Comparison of ENCODE assay signal across 24 mouse cellular contexts in genomic region chr11:75203926-75204325, GRCm38 (mm10). TPM values are rescaled to one million over a fixed set of nuclear protein-coding genes. Genes with fewer than 3 reads are reported as not detected.
DNase-seq lines count a peak whose midpoint lies in the region; ATAC-seq and TF ChIP-seq lines count a peak whose summit lies in the region.
"Had no signal": no experiment of that assay in that cellular context is flagged by ENCODE, and none has a peak within 500 bp of the region (broad histone marks: within the 10 kb centered on the region; RNA-seq: fewer than 3 reads in every experiment).

No protein-coding gene starts in this region.

- 0 out of 2 replicates have a peak overlapping the region, but pooled peaks have one; percentile 33 for H3K27ac ChIP-seq in heart, embryonic 10.5 days
- 0 out of 2 replicates have a peak overlapping the region, but pooled peaks have one; percentile 32 for H3K27ac ChIP-seq in layer of hippocampus, adult 2 months
- H3K27ac ChIP-seq: embryonic facial prominence, embryonic 13.5 days; forebrain, embryonic 15.5 days; hindbrain, embryonic 15.5 days; kidney, embryonic 15.5 days; limb, embryonic 12.5 days; lung, embryonic 15.5 days had no signal

- no peaks in the 10 kb centered on the region for H3K9me3 ChIP-seq in heart, embryonic 10.5 days
- H3K9me3 ChIP-seq: embryonic facial prominence, embryonic 13.5 days; forebrain, embryonic 10.5 days; forebrain, embryonic 15.5 days; hindbrain, embryonic 15.5 days; kidney, embryonic 15.5 days; limb, embryonic 12.5 days; lung, embryonic 15.5 days; midbrain, embryonic 12.5 days had no signal

- H3K4me1 ChIP-seq in heart, embryonic 10.5 days, result peaks cover 73% of the 10 kb centered on the region
- H3K4me1 ChIP-seq: forebrain, embryonic 15.5 days; hindbrain, embryonic 15.5 days had no signal

- intact Hi-C loops in heart, postnatal 36 days (cut with DNase I), result no loop called here

- peaks cover 3% of the 10 kb centered on the region; the same call in 1 of the 2 replicates for H3K36me3 ChIP-seq in heart, embryonic 10.5 days
- H3K36me3 ChIP-seq: embryonic facial prominence, embryonic 13.5 days; forebrain, embryonic 10.5 days; forebrain, embryonic 15.5 days; hindbrain, embryonic 15.5 days; kidney, embryonic 15.5 days; limb, embryonic 12.5 days; lung, embryonic 15.5 days; midbrain, embryonic 12.5 days had no signal

- no peak for DNase-seq in cerebellum, adult 8-10 months
- DNase-seq in heart, embryonic 10.5 days (ENCODE audit: low spot score), result no peak
- no peak for DNase-seq in heart, postnatal 36 days
- no peak for DNase-seq in layer of hippocampus, adult 2 months (ENCODE audit: low spot score in 2 of 2)
- no peak for DNase-seq in layer of hippocampus, adult 18-20 months (ENCODE audit: low spot score in 2 of 2)
- DNase-seq in cerebellum, adult 9-11 months, result peak; percentile 70
- DNase-seq in spleen, adult 12 weeks (ENCODE audit: low spot score), result no peak
- DNase-seq: adrenal gland, adult 8-10 months; embryo, embryonic 11 days; gastrocnemius, postnatal 25 days; kidney, adult 18-20 months; kidney, postnatal 36 days; layer of hippocampus, postnatal 36 days; thymus, postnatal 4 days had no signal

- peak; percentile 57; the same call in 1 of the 2 replicates for ATAC-seq in cerebellum, adult (ENCODE audit: insufficient number of reproducible peaks, low FRiP score, low TSS enrichment)
- ATAC-seq: forebrain, embryonic 15.5 days had no signal

- H3K27me3 ChIP-seq in heart, embryonic 10.5 days (ENCODE audit: insufficient read depth, poor library complexity, severe bottlenecking), result peaks cover 6% of the 10 kb centered on the region; the same call in 1 of the 2 replicates
- H3K27me3 ChIP-seq: forebrain, embryonic 15.5 days; hindbrain, embryonic 15.5 days; lung, embryonic 15.5 days had no signal

- H3K4me3 ChIP-seq in heart, embryonic 10.5 days, result no peak overlapping the region
- no peak overlapping the region for H3K4me3 ChIP-seq in layer of hippocampus, adult 2 months
- H3K4me3 ChIP-seq: embryonic facial prominence, embryonic 13.5 days; forebrain, embryonic 10.5 days; forebrain, embryonic 15.5 days; hindbrain, embryonic 15.5 days; kidney, embryonic 15.5 days; limb, embryonic 12.5 days; lung, embryonic 15.5 days; midbrain, embryonic 12.5 days had no signal

- no peak for TF ChIP-seq CTCF in layer of hippocampus, adult 2 months (conservative IDR thresholded peaks at IDR 0.05)

- WGBS in heart, embryonic 10.5 days, result 86% methylated on average over 4 of the region's 4 CpGs

RNA-seq across cellular contexts. Expression of gene Rtn4rl1, which starts 10.3 kb away (rescaled TPM):
- polyA plus RNA-seq in heart, embryonic 10.5 days (2016; fragmentation: Nextera tagmentation; extraction: Ambion mirVana), result 9.7 and 16.6 TPM in 2 replicates
- 10 to 100 TPM in 1 of 2 experiments, 1 to 10 TPM in 1; 6.0 to 10.0 TPM for total RNA-seq in heart, postnatal 36 days (2021)
- total RNA-seq in layer of hippocampus, adult 2 months (2021), result 100 to 1,000 TPM; 104 to 110 TPM
- 100 to 1,000 TPM; 109 to 117 TPM for total RNA-seq in layer of hippocampus, adult 18-20 months (2021)

RNA-seq across cellular contexts. Expression of gene Dph1, which starts 12.9 kb away (rescaled TPM):
- polyA plus RNA-seq in heart, embryonic 10.5 days (2016; fragmentation: Nextera tagmentation; extraction: Ambion mirVana), result 26.8 and 28.0 TPM in 2 replicates
- total RNA-seq in heart, postnatal 36 days (2021), result 1 to 10 TPM; 9.0 to 9.7 TPM
- 10 to 100 TPM; 30.7 to 31.4 TPM for total RNA-seq in layer of hippocampus, adult 2 months (2021)
- 10 to 100 TPM; 33.2 to 33.9 TPM for total RNA-seq in layer of hippocampus, adult 18-20 months (2021)

RNA-seq across cellular contexts. Expression of gene Ovca2, which starts 25.3 kb away (rescaled TPM):
- 24.0 and 29.0 TPM in 2 replicates for polyA plus RNA-seq in heart, embryonic 10.5 days (2016; fragmentation: Nextera tagmentation; extraction: Ambion mirVana)
- total RNA-seq in heart, postnatal 36 days (2021), result 1 to 10 TPM; 5.3 to 7.2 TPM
- 10 to 100 TPM; 19.3 to 22.4 TPM for total RNA-seq in layer of hippocampus, adult 2 months (2021)
- total RNA-seq in layer of hippocampus, adult 18-20 months (2021), result 10 to 100 TPM; 18.3 to 20.5 TPM

RNA-seq across cellular contexts. Expression of gene Hic1, which starts 34.6 kb away (rescaled TPM):
- 1.9 and 2.1 TPM in 2 replicates for polyA plus RNA-seq in heart, embryonic 10.5 days (2016; fragmentation: Nextera tagmentation; extraction: Ambion mirVana)
- 10 to 100 TPM; 14.8 to 22.8 TPM for total RNA-seq in heart, postnatal 36 days (2021)
- total RNA-seq in layer of hippocampus, adult 2 months (2021), result 1 to 10 TPM; 3.8 to 3.9 TPM
- total RNA-seq in layer of hippocampus, adult 18-20 months (2021), result 1 to 10 TPM; 2.7 to 3.3 TPM
- total RNA-seq: hematopoietic stem cell, adult 5-6 weeks had no signal

Comparison
In these comparisons a context has a peak if more than half of its experiments do, and no peak if none do; other contexts are left out.
1. RNA of gene Rtn4rl1, which starts 10.3 kb away (total RNA-seq): 109 to 117 TPM in layer of hippocampus, adult 18-20 months and 104 to 110 TPM in layer of hippocampus, adult 2 months; 6.0 to 10.0 TPM in heart, postnatal 36 days; every median in the first group is over 4 times any median in the second.